Mouse (Mus musculus): ENCODE data around the gene Tmem213. TPM values are rescaled to one million over a fixed set of nuclear protein-coding genes. Genes with fewer than 3 reads are reported as not detected.

Tmem213 gene
- not detected in 2 replicates for polyA plus RNA-seq (2014; fragmentation: Nextera tagmentation; extraction: Ambion mirVana)

DNA sequence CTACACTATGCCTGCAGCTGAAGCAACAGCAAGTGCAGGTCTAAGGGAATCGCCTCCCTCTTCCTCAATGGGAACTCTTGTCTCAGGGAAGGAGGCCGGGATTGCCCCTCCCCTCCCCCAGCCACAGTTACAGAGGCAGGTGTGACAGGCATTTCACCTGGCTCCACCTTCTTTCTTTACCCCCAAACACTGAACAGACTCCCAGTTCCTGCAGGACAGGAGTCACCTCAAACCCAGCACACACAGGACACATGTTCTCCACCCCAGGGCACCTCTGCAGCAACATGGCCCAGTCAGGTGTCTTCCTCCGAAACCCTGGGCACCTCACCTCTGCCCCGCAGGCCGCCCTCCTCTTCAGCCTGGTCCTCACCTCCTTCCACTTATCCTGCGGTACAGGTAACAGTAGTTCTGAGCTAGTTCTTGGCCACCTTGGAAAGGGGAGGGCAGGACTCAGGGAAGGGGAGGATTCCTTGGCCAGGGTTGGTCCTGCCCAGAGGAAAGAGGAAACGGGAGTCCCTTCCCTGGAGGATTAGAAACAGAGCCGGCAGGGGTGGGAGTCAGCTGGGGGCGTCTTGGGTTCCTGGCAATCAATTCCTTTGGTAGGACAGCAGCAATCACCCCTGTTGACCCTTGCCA, at the start of gene Tmem213:
TSS of gene Tmem213 (plus strand) at position 96 of the 636 bp plus-strand sequence.
- ATAC-seq (ENCODE audit: low FRiP score) (no peak), DNase-seq (ENCODE audit: low spot score, missing footprints) (peak; percentile 31)
- H3K9ac ChIP-seq (ENCODE audit: low read length): no peak within 1 kb of the TSS
- H3K4me2 ChIP-seq: no peak within 1 kb of the TSS
- H3K36me3 ChIP-seq (ENCODE audit: control insufficient read depth, insufficient read depth, low read length): no peaks in the 10 kb centered on the region
- no peaks in the 10 kb centered on the region for H3K9me3 ChIP-seq (ENCODE audit: control insufficient read depth, low read length)
- H3K27ac ChIP-seq (ENCODE audit: low read depth, low read length): no peak within 1 kb of the TSS
- no peak within 1 kb of the TSS for H3K4me3 ChIP-seq (ENCODE audit: low read depth, low read length)
- H3K4me1 ChIP-seq (ENCODE audit: control insufficient read depth, insufficient read depth, low read length): no peaks in the 10 kb centered on the region
- 24% methylated on average over 9 of the region's 9 CpGs for WGBS
- H3K27me3 ChIP-seq (ENCODE audit: control insufficient read depth, insufficient read depth, low read length): no peaks in the 10 kb centered on the region

DNA sequence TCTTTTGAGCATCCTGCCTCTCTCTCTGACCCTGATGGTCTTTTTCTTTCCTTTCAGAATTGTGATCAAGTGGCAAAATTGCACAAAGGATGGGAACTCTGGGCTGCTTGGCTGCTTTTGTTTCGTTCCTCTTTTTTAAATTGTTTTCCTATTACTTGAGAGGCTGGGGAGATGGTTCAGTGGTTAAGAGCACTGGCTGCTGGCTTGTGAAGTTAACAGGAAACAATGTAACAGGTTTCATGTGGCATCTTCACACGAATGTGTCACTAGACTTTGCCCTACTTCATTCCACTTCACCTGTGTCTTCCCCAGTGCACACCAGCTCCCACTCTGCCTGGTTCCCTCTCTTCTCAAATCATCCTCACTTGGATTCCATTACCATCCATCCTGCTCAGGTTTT, 44.4 kb upstream of the Tmem213 start:
- no peak overlapping the region for H3K4me3 ChIP-seq (ENCODE audit: low read depth, low read length)
- H3K27me3 ChIP-seq (ENCODE audit: control insufficient read depth, insufficient read depth, low read length): no peaks in the 10 kb centered on the region
- no peaks in the 10 kb centered on the region for H3K36me3 ChIP-seq (ENCODE audit: control insufficient read depth, insufficient read depth, low read length)
- no peaks in the 10 kb centered on the region for H3K4me1 ChIP-seq (ENCODE audit: control insufficient read depth, insufficient read depth, low read length)
- DNase-seq (ENCODE audit: low spot score, missing footprints) (no peak), ATAC-seq (ENCODE audit: low FRiP score) (no peak)
- 84% methylated on average over 2 of the region's 2 CpGs for WGBS
- no peak overlapping the region for H3K27ac ChIP-seq (ENCODE audit: low read depth, low read length)
- H3K4me2 ChIP-seq: no peak overlapping the region
- H3K9me3 ChIP-seq (ENCODE audit: control insufficient read depth, low read length): no peaks in the 10 kb centered on the region; the same call in 1 of the 2 replicates
- no peak overlapping the region for H3K9ac ChIP-seq (ENCODE audit: low read length)

DNA sequence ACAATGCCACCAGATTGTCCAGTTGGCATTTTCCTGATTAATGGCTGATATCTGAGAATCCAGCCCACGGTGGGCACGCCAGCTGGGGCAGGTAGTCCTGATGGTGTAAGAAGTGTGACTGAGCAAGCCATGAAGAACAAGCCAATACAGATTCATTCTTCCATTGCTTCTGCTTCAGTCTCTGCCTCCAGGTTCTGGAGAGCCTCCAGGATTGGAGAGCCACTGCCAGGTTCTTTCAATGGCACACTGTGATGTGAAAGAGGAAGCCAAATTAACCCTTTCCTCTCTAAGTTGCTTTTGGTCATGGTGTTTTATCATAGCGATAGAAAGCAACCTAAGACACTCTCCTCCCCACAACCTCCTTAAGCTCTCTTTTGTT, 43.9 kb upstream of the Tmem213 start:
- H3K4me3 ChIP-seq (ENCODE audit: low read depth, low read length): no peak overlapping the region
- H3K27ac ChIP-seq (ENCODE audit: low read depth, low read length): no peak overlapping the region
- H3K4me1 ChIP-seq (ENCODE audit: control insufficient read depth, insufficient read depth, low read length): no peaks in the 10 kb centered on the region
- WGBS: 76% methylated on average over 3 of the region's 3 CpGs
- no peaks in the 10 kb centered on the region for H3K36me3 ChIP-seq (ENCODE audit: control insufficient read depth, insufficient read depth, low read length)
- H3K9me3 ChIP-seq (ENCODE audit: control insufficient read depth, low read length): no peaks in the 10 kb centered on the region; the same call in 1 of the 2 replicates
- no peak overlapping the region for H3K4me2 ChIP-seq
- H3K9ac ChIP-seq (ENCODE audit: low read length): no peak overlapping the region
- no peak for ATAC-seq (ENCODE audit: low FRiP score)
- H3K27me3 ChIP-seq (ENCODE audit: control insufficient read depth, insufficient read depth, low read length): no peaks in the 10 kb centered on the region
- DNase-seq (ENCODE audit: low spot score, missing footprints): no peak

DNA sequence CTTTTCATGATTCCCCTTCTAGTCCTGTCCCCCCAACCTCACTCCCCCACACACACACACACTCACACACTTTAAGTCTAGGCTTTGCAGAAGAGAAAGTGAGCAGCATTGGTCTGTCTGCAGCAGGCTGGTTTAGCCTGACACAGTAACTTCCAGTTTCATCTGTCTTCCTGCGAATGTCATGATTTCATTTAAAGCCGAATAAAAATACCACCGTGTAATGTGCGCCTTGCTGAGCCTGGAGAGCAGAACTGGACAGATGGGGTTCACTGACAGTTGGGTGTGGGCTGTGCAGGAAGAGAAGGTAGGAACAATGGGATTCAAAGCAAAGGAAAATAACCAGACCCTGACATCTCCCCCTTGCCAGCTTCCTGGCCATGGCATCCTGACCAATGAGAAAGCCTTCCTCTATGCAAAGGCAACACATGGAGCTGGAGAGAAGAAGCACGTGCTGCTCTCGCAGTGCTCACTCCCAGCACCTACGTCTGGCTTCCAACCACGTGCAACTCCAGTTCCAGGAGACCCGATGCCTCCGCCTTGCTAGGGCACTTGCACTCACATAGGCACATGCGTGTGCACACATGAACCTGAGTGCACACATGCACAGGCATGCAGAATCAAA, 43.4 kb upstream of the Tmem213 start:
- 0 out of 2 replicates have a peak, but pooled peaks have one; percentile 54 for ATAC-seq (ENCODE audit: low FRiP score)
- Histone ChIP-seq H3K27me3 (ENCODE audit: control insufficient read depth, insufficient read depth, low read length) (no peaks in the 10 kb centered on the region), H3K36me3 (ENCODE audit: control insufficient read depth, insufficient read depth, low read length) (no peaks in the 10 kb centered on the region), H3K4me2 (no peak overlapping the region), H3K27ac (ENCODE audit: low read depth, low read length) (no peak overlapping the region), H3K9me3 (ENCODE audit: control insufficient read depth, low read length) (no peaks in the 10 kb centered on the region; the same call in 1 of the 2 replicates), H3K4me3 (ENCODE audit: low read depth, low read length) (no peak overlapping the region), H3K9ac (ENCODE audit: low read length) (no peak overlapping the region), H3K4me1 (ENCODE audit: control insufficient read depth, insufficient read depth, low read length) (no peaks in the 10 kb centered on the region)
- no peak for DNase-seq (ENCODE audit: low spot score, missing footprints)
- WGBS: 86% methylated on average over 11 of the region's 11 CpGs

DNA sequence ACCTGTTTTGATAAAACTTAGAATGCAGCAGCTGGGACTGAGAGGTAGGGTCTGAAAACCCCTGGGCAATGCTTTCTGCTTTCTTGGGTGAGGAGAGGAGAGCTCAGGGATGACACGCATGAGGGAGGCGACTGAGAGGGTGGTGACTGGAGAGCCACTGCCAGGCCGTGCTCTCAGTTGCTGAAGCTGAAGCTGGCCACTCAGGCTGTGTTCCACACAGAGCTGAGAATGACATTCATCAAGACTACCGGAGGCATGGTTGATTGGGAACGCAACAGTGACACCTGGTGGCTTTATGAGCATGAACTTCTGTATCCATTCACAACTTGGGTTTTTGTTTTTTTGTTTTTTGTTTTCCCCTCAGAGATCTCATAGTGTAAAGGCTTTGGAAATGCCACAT, 42.8 kb upstream of the Tmem213 start:
- H3K4me3 ChIP-seq (ENCODE audit: low read depth, low read length): no peak overlapping the region
- DNase-seq (ENCODE audit: low spot score, missing footprints) (peak; percentile 92), ATAC-seq (ENCODE audit: low FRiP score) (peak; percentile 85)
- H3K4me2 ChIP-seq: no peak overlapping the region
- no peaks in the 10 kb centered on the region for H3K36me3 ChIP-seq (ENCODE audit: control insufficient read depth, insufficient read depth, low read length)
- H3K9me3 ChIP-seq (ENCODE audit: control insufficient read depth, low read length): no peaks in the 10 kb centered on the region; the same call in 1 of the 2 replicates
- H3K4me1 ChIP-seq (ENCODE audit: control insufficient read depth, insufficient read depth, low read length): no peaks in the 10 kb centered on the region
- H3K27me3 ChIP-seq (ENCODE audit: control insufficient read depth, insufficient read depth, low read length): no peaks in the 10 kb centered on the region
- WGBS: 5% methylated on average over 5 of the region's 5 CpGs
- H3K27ac ChIP-seq (ENCODE audit: low read depth, low read length): no peak overlapping the region
- no peak overlapping the region for H3K9ac ChIP-seq (ENCODE audit: low read length)

DNA sequence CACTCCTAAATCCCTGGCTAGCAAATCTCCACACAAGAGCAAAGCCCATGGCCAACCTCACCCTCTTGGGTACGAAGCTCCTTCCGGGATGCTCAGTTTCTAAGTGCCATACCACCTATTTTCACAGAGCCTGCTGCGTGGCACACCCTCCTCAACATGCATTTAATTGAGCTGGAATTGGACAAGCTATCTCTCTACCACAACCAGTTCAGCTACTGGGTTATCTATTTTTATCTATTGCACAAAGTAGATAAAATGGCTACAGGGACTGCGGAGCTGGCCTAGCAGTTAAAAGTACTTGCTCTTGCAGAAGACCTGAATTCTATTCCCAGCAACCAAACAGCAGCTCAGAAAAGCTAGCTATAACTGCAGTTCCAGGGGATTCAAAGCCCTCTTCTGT, 37.8 kb upstream of the Tmem213 start:
- no peak for DNase-seq (ENCODE audit: low spot score, missing footprints)
- Histone ChIP-seq H3K27me3 (ENCODE audit: control insufficient read depth, insufficient read depth, low read length) (no peaks in the 10 kb centered on the region), H3K9me3 (ENCODE audit: control insufficient read depth, low read length) (0 out of 2 replicates have a peak, but pooled peaks cover 3% of the 10 kb centered on the region), H3K4me3 (ENCODE audit: low read depth, low read length) (no peak overlapping the region), H3K9ac (ENCODE audit: low read length) (no peak overlapping the region), H3K4me2 (no peak overlapping the region), H3K36me3 (ENCODE audit: control insufficient read depth, insufficient read depth, low read length) (no peaks in the 10 kb centered on the region), H3K4me1 (ENCODE audit: control insufficient read depth, insufficient read depth, low read length) (no peaks in the 10 kb centered on the region), H3K27ac (ENCODE audit: low read depth, low read length) (no peak overlapping the region)
- ATAC-seq (ENCODE audit: low FRiP score): no peak
- 90% methylated on average over 4 of the region's 4 CpGs for WGBS

DNA sequence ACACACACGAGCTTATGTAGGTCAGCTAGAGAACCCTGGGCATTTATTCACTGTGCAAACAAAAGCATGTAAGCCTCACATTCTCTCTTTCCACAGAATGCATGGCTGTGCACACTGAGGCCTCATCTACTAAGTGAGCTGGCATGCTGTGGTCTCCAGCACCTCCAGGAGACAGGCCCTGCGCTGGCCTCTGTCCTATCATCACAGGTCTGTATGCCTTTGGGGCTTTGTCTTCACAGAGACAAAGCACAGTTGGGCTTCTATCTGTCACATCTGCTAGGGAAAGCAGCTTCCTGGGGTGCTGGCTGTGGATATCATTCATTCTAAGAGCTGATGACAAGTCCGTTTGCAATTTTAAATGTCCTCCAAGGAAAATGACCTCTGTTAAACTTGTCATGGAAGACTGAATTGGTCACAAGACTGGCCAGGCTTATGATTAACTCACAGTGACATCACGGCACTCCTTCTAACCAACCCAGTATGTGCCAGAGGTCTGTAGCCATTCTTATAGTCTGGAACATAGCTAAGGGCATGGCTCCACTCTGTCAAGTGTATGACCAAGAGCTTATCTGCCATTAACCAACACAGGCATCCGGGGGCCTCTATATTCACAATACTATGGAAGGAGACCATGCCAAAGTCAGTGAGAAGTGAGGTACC, 36.8 kb upstream of the Tmem213 start:
- H3K4me1 ChIP-seq (ENCODE audit: control insufficient read depth, insufficient read depth, low read length): no peaks in the 10 kb centered on the region
- no peaks in the 10 kb centered on the region for H3K36me3 ChIP-seq (ENCODE audit: control insufficient read depth, insufficient read depth, low read length)
- no peaks in the 10 kb centered on the region for H3K27me3 ChIP-seq (ENCODE audit: control insufficient read depth, insufficient read depth, low read length)
- DNase-seq (ENCODE audit: low spot score, missing footprints): no peak
- H3K9ac ChIP-seq (ENCODE audit: low read length): no peak overlapping the region
- no peak overlapping the region for H3K27ac ChIP-seq (ENCODE audit: low read depth, low read length)
- WGBS: 77% methylated on average over 5 of the region's 5 CpGs
- ATAC-seq (ENCODE audit: low FRiP score): no peak
- 0 out of 2 replicates have a peak, but pooled peaks cover 3% of the 10 kb centered on the region for H3K9me3 ChIP-seq (ENCODE audit: control insufficient read depth, low read length)
- no peak overlapping the region for H3K4me3 ChIP-seq (ENCODE audit: low read depth, low read length)
- no peak overlapping the region for H3K4me2 ChIP-seq

DNA sequence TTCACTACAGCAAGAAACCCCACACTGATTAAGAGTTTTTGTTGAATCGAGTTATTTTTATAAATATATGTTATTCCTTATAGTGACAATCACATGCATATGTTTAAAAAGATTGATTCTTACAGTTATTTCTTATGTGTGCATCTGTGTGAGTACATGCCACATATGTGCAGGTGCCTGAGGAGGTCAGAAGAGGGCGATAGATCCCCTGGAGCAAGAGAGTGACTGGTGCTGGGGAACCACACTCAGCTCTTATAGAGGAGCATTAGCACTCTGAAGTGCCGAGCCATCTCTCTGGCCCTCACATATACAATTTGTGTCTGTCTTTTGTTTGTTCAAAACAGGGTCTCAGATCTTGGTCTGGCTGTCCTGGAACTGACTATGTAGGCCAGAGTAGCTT, 35.5 kb upstream of the Tmem213 start:
- H3K9me3 ChIP-seq (ENCODE audit: control insufficient read depth, low read length): 0 out of 2 replicates have a peak, but pooled peaks cover 3% of the 10 kb centered on the region

DNA sequence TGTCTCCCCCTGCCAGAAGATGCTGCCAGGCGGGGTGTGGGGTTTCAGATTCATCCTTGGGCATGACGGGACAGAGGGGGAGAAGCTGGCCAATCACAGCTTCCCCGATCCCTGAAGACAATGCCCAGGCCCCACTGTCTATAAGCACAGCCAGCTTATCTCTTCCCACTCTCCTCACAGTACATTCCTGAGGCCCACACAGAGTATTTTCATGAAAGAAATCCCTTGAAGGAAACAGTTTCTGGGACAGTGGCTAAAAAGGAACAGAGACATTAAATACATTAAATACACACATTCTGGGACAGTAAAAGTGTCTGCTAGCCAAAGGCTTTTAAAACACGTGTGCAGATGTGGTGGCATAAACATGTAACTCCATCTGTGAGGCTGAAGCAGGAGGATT, 28.7 kb upstream of the Tmem213 start:
- Histone ChIP-seq H3K27me3 (ENCODE audit: control insufficient read depth, insufficient read depth, low read length) (no peaks in the 10 kb centered on the region), H3K36me3 (ENCODE audit: control insufficient read depth, insufficient read depth, low read length) (no peaks in the 10 kb centered on the region), H3K9me3 (ENCODE audit: control insufficient read depth, low read length) (no peaks in the 10 kb centered on the region), H3K27ac (ENCODE audit: low read depth, low read length) (no peak overlapping the region), H3K4me1 (ENCODE audit: control insufficient read depth, insufficient read depth, low read length) (no peaks in the 10 kb centered on the region), H3K4me2 (no peak overlapping the region), H3K9ac (ENCODE audit: low read length) (no peak overlapping the region), H3K4me3 (ENCODE audit: low read depth, low read length) (no peak overlapping the region)
- DNase-seq (ENCODE audit: low spot score, missing footprints): no peak
- 81% methylated on average over 4 of the region's 4 CpGs for WGBS
- no peak for ATAC-seq (ENCODE audit: low FRiP score)

More for the DNA sequence above, 35.5 kb upstream of the Tmem213 start:
- no peak for ATAC-seq (ENCODE audit: low FRiP score)
- Histone ChIP-seq H3K27ac (ENCODE audit: low read depth, low read length) (no peak overlapping the region), H3K9ac (ENCODE audit: low read length) (no peak overlapping the region), H3K4me1 (ENCODE audit: control insufficient read depth, insufficient read depth, low read length) (no peaks in the 10 kb centered on the region), H3K36me3 (ENCODE audit: control insufficient read depth, insufficient read depth, low read length) (no peaks in the 10 kb centered on the region), H3K27me3 (ENCODE audit: control insufficient read depth, insufficient read depth, low read length) (no peaks in the 10 kb centered on the region), H3K4me2 (no peak overlapping the region), H3K4me3 (ENCODE audit: low read depth, low read length) (no peak overlapping the region)
- WGBS: 96% methylated on average over 3 of the region's 3 CpGs
- DNase-seq (ENCODE audit: low spot score, missing footprints): no peak
